Mouse (Mus musculus) embryo, embryonic 9.5 days (tissue): ENCODE data around the gene Gm6356.
"Not testable (repeated sequence)": the region's sequence is repeated elsewhere in the genome, so short reads cannot be mapped to it uniquely, and the experiment has no call there.

Experiments used
- DNase-seq: peaks from one replicate; pipeline ENCODE4 v3.0.0-alpha.2; 2017; ENCODE audit errors: extremely low spot score

Gene Gm6356

DNA sequence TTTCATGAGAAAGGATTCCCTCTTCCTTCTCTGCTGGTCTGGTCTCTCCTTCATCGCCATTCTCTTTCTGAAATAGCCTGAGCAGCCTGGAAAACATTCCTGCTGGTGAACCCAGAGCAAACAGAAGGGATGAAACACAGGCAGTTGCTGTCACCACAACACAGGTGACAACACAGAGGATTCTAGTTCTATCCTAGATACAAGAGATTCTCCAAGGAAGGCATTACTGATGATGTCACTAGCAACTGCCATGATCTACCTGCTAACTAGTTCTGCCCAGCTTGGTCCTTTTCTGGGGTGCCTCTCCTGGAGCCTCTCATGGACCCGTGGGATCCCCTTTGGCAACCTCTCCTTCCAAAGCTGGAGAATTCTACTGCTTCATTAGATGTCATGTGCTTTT, at the start of gene Gm6356:
Gm6356 (minus strand) TSS at position 101 of the 400 bp plus-strand sequence.
- DNase-seq = not testable (repeated sequence)
